Mouse (Mus musculus) frontal cortex, postnatal 14 days (tissue): ENCODE results near the gene Zfp648.

Source experiments
- DNase-seq, 2 experiments: peaks; one replicate each; pipeline ENCODE4 v3.0.0; 2022; ENCODE audit warnings: low spot score in 2 of 2

Zfp648 gene

GRCm38 (mm10) chr1:154220566-154220965 is 19.6 kb downstream of the Zfp648 start:
- DNase-seq = no peak

DNA sequence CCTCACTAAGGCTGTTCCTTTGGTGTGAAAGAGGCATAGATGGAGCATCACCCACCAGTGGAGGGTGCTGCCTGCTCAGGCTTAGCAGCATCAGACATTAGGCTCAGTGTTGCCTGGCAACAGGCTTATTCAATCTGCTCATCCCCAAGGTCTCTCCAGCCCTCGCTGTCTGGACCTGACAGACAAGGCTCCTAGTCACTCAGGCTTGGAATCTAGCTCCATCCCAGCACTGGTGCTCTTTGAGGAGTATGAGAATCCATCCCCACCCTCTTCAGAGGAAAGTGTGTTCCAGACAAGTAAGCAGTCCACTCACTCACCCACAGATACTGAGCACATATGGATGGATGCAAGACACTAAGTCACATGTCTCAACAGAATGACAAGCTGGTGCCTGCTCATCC is 22.8 kb downstream of the Zfp648 start:
- DNase-seq = no peak

DNA sequence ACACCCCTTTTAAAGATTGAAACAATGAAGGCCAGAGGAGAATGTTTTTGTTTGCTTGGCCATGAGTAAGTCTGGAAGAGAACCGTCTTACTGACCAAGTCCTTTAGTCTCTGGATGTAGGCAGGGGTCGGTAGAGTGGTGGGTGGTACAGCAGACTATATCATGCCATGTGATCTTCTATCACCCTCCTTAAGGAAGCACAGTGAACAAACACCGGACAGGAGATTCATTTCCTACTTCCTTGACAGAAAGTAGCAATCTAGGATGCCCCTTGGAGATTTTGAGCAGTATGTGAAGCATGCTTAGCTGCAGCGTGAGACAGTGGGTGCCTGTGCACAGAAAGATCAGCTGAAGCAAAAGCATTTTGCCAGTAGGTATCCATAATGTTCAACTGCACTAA is 31.6 kb downstream of the Zfp648 start:
- no peak for DNase-seq

GRCm38 (mm10) chr1:154233033-154233432 is 32.0 kb downstream of the Zfp648 start:
- no peak for DNase-seq

GRCm38 (mm10) chr1:154234814-154235213 is 33.8 kb downstream of the Zfp648 start:
- no peak for DNase-seq

DNA sequence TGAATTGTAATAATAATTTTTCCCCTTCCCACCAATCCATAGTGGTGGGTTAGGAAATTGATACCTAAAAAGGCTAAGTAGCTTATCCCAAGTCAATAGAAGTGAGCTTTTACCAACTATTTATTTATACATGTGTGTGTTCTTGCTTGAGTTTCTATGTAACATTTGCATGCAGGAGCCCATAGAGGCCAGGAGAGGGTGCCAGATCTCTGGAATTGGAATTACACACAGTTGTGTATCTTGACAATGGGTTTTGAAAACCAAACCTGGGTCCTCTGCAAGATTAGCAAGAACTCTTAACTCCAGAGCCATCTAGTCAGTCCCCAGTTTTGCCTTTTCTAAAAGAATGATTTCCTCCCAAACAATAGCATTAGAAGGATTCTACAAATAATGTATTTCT is 37.9 kb downstream of the Zfp648 start:
- DNase-seq = no peak

DNA sequence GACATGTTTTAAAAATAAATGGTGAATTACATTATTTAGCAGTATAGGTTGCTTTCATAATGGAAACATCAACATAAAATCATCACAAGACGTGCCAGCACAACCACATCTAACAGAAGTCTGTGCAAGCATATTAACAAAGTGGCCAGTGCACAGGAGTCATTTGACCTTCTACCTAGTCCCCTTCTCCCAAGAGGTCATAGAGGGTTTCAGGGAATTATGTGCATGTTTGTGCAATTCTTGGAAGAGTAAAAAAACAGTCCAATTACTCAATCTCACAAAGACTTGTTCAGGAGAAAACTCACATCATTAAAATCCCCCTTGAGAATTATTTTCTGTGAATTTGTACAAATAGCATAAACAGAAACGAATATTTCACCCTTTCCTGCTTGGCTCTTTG is 50.2 kb downstream of the Zfp648 start:
- DNase-seq = no peak

DNA sequence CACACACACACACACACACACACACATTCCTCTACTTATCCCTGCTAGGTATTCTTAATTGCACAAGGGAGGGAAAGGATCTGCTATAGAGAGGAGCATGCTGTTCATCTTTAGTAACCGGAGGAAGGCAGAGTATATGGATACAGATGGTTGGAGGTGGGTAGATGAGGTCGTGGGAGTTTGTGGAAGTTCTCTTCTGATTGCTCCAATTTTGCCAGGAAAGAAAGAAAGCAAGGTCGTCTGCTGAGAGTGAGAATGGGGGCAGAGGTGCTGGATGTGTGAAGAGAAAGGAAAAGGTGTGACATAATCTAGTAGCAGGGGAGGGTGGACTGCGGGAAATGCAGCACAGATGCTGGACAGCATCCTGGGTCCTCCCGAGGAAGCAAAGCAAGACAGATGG is 51.8 kb downstream of the Zfp648 start:
- DNase-seq = peak in 1 of 2 experiments; percentile 14
